Mouse (Mus musculus) yolk sac, embryonic 10.5 days (tissue): ENCODE results near the gene Zbtb37.

Source experiments
- DNase-seq: peaks from one replicate; pipeline ENCODE4 v3.0.0-alpha.2; 2017; ENCODE audit warnings: low spot score

Zbtb37 gene

GRCm38 (mm10) chr1:161034435-161035280 lies at the start of gene Zbtb37:
Gene Zbtb37, minus strand, starts transcription at chr1:161034849.
- peak; percentile 100 for DNase-seq

- no peak for DNase-seq
Measured at GRCm38 (mm10) chr1:161077243-161077642, 42.6 kb upstream of the Zbtb37 start.

DNA sequence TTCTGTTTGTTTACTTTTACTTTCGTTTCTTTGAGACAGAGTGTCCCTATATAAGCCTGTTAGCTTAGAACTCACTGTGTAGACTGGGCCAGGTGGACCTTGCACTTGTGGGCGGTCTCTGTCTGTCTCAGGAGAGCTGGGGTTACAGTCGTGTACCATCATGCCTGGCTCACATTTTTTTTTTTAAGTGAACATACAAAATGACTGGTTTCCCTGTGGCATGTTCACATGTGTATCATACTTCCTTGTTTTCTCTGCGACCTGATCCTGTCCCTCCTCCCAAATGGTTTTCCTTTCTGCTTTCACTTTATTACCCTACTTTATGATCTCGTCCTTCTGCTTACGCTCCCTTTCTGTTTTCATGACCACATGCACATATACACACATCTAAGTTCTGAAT lies 41.6 kb upstream of the Zbtb37 start:
- DNase-seq: no peak

GRCm38 (mm10) chr1:161071272-161071620 lies 36.6 kb upstream of the Zbtb37 start:
- DNase-seq: no peak

DNA sequence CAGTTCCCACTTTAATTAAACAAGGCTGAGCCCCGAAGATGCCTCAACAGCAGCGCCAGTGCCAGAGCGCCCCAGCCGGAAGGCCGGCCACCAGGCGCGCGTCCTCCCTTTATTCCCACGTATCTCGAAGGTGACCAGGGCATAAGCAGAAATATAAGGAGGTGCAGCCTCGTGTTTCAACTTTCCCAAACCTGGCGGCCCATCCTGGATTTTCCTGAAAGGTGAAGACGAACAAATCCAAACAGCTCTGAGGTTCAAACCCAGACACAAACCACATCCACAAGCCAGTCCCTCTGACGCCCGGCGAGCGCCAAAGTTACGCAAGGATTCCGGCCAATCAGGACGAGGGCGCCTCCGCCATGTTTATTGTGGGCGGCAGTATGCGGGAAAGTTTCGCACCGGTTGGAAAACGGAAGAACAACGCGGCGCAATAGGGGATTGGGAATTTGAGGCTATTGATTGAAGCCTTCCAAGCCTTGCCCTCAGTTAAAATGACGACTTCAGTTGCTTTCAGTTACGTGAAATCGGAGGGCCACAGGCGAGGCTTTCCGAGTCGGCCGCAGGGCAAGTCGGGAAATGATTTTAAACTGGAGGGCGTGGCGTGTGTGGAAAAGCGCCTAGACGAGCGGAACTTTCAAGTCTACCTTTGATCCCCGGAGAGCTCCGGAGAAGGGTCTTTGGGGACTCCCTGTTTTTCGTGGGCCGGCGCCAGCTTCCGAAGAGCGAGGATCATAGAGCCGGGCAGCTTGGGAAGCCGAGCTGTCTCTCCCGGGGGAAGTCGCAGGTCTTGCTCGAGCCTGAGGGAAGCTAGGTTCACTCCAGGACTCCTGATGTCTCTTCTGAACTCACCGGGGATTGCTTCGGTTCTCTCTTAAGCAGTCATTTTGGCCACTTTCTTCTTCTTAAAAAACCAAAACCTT lies 36.0 kb upstream of the Zbtb37 start, which contains the start of the genes Dars2 and Cenpl:
Dars2 (minus strand) TSS at position 307 of the 920 bp plus-strand sequence.
Cenpl (plus strand) TSS at position 362 of the 920 bp plus-strand sequence.
- peak; percentile 95 for DNase-seq

- no peak for DNase-seq
Measured at GRCm38 (mm10) chr1:161063351-161063750, 28.7 kb upstream of the Zbtb37 start.

GRCm38 (mm10) chr1:161057164-161057563 lies 22.5 kb upstream of the Zbtb37 start:
- no peak for DNase-seq

- DNase-seq: no peak
Measured at GRCm38 (mm10) chr1:161046972-161047371, 12.3 kb upstream of the Zbtb37 start.

DNA sequence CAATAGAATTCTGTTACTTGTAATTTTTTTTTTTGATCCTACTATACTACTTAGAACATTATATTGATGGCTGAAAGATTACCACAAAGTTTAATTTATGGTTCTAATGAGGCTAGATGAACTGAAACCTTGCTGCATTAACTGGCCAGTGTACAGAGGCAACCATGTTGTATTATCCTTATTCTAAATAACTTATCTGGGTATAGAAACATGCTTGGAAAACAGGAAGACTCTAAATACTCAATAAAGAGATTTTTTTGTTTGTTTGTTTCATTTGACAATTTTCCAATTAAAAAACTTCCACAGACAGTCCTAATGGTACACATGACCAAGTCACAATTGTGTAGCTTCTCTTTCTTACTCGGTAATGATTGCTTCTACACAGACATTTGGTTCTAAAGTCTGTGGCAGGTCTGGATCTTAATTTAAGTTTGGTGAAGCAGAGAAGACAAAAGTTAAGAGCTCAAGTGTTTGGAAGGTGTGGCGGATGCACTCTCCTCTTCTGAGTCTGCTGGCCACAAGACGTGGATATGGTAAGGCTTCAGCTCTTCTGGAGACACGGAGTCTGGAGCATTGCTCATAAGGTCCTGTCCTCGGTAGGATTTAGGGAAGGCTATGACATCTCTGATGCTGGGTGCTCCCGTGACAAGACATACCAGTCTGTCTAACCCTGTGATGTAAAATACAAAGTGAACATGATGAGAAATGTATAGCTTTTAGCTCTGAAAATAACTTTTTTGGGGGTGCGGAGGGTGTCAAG lies 6.8 kb upstream of the Zbtb37 start:
- DNase-seq: no peak

DNA sequence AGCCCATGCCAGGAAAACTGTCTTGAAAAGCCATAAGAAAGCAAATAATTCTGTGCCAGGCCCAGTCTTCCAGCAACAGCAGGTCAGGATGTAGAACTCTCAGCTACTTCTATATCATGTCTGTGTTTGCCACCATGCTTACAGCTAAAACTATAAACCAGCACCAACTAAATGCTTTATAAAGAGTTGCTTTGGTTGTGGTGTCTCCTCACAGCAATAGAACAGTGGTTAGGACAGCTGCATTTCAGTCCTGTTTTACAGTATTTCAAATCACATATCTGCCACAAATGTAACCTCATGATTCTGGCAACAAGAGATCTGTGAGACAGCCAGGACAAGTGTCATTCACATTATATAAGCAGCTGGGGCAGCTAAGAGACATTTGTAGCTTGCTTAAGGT lies 6.2 kb upstream of the Zbtb37 start:
- no peak for DNase-seq

DNA sequence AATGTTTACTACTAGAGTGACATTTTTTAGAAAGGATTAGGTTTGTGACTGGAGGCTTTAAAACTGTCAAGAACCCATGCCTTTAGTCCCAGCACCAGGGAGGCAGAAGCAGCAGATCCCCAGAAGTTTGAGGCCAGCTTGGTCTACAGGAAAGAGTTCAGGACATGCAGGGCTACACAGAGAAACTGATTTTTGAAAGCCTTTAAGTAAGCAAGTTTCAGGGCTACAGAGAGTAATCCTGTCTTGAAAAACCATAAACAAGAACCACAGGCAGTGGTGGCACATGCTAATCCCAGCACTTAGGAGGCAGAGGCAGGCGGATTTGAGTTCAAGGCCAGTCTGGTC lies 5.7 kb upstream of the Zbtb37 start:
- DNase-seq: no peak

GRCm38 (mm10) chr1:161039741-161040425 lies 5.2 kb upstream of the Zbtb37 start:
- peak; percentile 70 for DNase-seq

- peak; percentile 64 for DNase-seq
Measured at GRCm38 (mm10) chr1:161038968-161039721, 4.5 kb upstream of the Zbtb37 start.

DNA sequence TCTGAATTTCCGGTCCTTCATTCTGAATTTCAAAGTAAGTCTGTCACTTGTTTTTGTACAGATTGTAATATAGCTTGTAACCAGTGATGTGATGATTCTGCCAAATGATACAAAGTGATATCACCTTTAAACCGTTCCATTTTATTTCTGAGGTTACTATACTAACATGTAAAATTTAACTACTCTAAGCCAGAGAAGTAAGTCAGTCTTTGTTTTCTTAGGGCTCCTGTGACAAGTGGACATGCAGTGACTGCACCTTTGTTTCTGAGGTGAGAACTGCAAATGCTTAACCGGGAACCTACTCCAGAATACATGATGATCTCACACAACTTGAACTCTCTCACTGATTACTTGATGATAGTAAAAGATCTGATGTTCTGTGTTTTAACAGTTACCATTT lies 3.4 kb upstream of the Zbtb37 start:
- no peak for DNase-seq

DNA sequence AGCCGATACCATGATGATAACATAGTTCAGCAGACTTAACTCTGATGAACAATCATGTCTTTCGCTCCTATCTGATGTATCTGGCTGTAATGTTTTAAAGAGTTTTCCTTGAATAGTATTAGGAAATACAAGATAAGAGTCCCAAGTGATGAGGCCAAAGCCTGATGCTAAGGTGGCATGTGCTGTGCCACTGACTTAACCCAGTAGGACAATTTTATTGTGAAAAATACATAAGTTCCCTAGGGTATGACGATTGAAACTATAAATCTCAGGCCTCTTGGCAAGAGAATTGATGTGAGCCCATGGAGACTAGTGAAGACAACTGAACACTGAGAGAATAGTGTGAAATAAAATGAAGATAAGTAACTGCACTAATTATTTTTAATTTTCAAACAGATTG lies 3.0 kb upstream of the Zbtb37 start:
- no peak for DNase-seq

DNA sequence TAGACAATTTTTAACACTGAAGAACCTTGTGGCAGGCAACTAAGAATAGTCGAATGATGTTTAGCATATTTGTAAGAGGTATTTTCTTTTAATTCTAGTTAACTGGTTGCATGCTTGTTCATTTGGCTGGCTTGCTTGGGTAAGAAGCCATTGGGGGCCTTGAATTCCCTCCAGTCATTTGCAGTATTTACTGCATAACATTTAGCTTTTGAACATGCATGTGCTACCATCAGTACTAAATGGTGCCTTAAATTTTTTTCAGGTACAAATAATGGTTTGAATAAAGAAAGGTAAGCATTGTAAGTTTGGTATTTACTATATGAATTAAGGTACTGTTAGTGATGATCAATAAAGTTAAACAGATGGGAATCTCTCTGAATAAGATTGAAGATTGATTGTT lies 2.4 kb upstream of the Zbtb37 start:
- DNase-seq: no peak

DNA sequence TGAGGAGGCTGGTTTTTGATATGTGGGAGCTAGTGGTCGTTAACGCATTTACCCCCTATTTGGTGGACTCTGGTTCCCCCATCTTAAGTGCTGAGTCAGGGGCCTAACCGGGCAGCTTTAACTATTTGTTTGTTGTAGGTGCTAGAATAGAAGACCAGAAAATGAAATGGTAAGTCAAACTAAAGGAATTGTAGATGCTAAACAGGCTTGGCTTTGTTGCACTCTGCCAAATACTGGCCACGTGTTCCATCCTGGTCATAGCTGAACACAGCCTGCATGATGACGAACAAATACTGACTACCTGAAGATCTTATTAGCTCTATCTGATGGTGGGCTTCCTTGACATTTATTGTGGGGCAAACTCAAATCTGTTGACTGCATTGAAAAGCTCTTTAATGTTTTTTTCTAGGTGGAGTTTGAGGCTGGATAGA lies 1.8 kb upstream of the Zbtb37 start:
- DNase-seq: peak; percentile 38

DNA sequence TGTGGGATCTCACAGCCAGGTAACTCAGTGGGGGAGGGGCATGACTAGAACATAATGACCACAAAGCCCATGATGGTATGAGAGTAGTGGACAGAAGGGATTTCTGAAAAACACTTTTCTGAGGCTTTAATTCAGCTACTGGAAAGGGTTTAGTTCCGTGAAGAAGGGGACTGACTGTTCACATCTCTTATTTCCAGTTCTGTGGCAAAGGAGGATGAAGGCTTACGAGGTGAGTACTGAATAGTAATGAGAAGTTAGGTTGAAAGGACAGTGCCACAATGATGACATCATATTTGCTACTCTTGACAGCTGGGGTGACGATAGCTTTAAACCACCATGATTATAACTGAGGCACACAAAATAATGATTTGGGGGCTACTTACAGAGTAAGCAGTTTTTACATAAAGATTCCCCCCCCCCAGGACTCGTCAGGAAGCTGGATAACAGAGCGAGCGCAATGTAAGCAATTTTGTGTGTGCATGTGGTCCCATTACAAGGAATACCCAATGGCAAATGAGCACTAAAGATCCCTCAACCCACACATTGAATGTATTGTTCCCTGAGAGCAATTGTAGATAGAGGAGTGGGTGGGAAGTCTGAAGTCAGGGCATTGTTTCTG lies 1.2 kb upstream of the Zbtb37 start:
- DNase-seq: no peak

DNA sequence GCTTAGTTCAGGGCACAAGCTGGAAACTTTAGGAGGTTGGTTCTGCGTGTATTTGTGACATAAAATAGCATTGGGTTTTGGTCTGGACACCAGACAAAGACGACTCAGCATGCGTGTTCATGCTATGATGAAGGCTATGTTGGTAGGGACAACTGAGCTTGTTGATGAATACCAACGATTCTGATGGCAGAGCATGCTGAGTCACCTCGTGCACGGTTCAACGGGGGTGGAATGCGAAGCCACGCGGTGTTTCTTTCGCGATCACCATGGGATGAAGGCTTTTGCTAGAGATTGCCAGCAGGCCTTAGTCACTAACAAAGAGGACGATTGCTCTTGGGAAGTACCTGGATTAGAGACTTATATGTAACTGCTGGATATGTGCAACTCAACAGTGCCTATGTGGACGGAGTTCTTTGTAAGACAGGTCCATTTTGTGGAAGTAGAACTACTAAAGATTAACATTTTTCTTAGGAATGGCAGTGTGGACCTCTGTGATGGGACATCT lies 684 bp upstream of the Zbtb37 start:
- peak; percentile 48 for DNase-seq

DNA sequence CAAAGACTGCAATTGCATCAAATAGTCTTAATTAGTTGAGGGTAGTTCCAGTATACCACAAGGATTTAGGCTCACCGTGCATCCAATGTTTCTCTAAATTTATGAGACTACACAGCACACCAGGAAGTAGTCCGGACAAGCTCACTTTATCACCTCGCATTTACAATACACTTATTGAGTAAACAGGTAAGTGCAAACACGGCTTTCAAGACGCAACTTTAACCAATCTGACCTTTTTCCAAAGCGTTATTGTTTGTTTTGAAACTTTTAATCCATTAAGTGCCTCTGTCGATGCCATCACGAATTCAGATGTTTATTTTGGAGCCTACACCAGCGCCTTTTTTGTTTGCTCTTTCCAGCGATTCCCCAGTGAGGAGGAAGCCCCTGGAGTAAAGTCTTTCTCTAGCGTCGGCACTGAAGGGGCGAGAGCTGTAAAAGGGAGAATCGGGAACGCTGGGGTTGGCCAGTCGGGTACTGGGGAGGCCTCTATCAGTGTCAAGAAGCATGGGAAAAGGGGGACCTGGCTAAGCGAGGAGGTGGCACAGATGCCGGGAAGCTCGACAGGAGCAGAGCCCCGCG lies 704 bp downstream of the Zbtb37 start:
- DNase-seq: no peak
